Mouse (Mus musculus): ENCODE measurements around the gene Ccdc3.

DNA sequence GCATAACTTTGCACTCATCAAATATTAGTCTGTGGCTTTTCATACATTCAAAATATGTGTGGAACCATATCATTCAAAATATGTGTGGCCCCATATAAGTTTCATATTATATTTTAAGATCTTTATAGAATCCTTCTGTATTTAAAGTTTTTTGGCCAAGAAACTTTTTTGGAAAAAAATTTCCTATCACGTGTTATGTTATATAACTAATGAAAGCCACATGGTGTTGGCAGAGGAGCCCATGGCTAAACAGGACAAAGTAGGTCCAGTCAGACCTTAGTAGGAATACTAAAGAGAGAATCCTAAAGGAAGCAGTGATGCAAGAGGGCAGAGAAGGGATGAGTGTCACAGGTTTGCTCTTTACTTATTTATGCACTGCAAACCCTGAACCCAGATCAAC, 65.6 kb downstream of the Ccdc3 start:
- TF ChIP-seq POLR2A (IDR thresholded peaks at IDR 0.05; ENCODE audit: low read depth, low read length) (no peak), CTCF (IDR thresholded peaks at IDR 0.05; ENCODE audit: extremely low read depth, insufficient read length, insufficient replicate concordance, low read depth, low read length) (no peak)
